ENCODE assay signal across 30 mouse cellular contexts in the genomic region with DNA sequence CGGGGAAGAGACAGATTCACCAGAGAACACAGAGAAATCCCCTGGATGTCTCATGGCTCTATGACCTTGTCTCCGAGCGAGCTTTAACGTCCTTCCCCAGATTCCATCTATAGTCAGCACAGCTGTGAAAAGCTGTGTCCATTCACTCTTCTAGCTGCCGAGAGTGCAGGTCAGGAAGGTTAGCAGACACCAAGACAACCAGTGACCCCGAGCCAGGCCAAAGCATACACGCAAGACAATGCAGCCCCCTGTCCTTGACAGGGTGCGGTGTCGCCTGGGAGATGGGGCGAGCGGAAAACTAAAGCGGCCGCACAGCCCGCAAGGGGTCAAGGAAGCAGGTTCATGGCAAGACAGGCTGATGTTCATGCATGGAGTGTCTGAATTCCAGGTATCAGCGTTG. TPM values are rescaled to one million over a fixed set of nuclear protein-coding genes. Genes with fewer than 3 reads are reported as not detected.
DNase-seq lines count a peak whose midpoint lies in the region; ATAC-seq lines count a peak whose summit lies in the region.
"Had no signal": no experiment of that assay in that cellular context is flagged by ENCODE, and none has a peak within 500 bp of the region (broad histone marks: within the 10 kb centered on the region; RNA-seq: fewer than 3 reads in every experiment).

No protein-coding gene starts in this region.

- no peaks in the 10 kb centered on the region for H3K9me3 ChIP-seq in hindbrain, embryonic 10.5 days
- no peaks in the 10 kb centered on the region for H3K9me3 ChIP-seq in hindbrain, embryonic 13.5 days
- no peaks in the 10 kb centered on the region for H3K9me3 ChIP-seq in neural tube, embryonic 15.5 days (replicated peaks)
- H3K9me3 ChIP-seq in kidney, embryonic 16.5 days (ENCODE audit: low read length), result no peaks in the 10 kb centered on the region
- H3K9me3 ChIP-seq: forebrain, embryonic 13.5 days; limb, embryonic 12.5 days; stomach, embryonic 15.5 days had no signal

- H3K4me2 ChIP-seq in hindbrain, embryonic 13.5 days, result no peak overlapping the region
- no peak overlapping the region for H3K4me2 ChIP-seq in neural tube, embryonic 15.5 days
- no peak overlapping the region for H3K4me2 ChIP-seq in kidney, embryonic 16.5 days (replicated peaks; ENCODE audit: low read depth, low read length)
- H3K4me2 ChIP-seq: forebrain, embryonic 13.5 days; limb, embryonic 12.5 days; liver, embryonic 11.5 days; stomach, embryonic 15.5 days had no signal

- 10% methylated on average over 15 of the region's 15 CpGs for WGBS in hindbrain, embryonic 10.5 days
- 10% methylated on average over 15 of the region's 15 CpGs for WGBS in hindbrain, embryonic 13.5 days
- 27% methylated on average over 15 of the region's 15 CpGs for WGBS in neural tube, embryonic 15.5 days
- WGBS in kidney, embryonic 16.5 days, result 53% methylated on average over 15 of the region's 15 CpGs

- DNase-seq in hindbrain, embryonic 10.5 days (ENCODE audit: low spot score), result peak; percentile 80
- DNase-seq in neural tube, embryonic 10.5 days (ENCODE audit: extremely low spot score, low spot score), result peak; percentile 44
- DNase-seq in embryo, embryonic 11 days, result peak; percentile 64
- DNase-seq: adrenal gland, postnatal 10 days; B cell, adult 2 months; cerebellum, adult 18-20 months; cerebellum, postnatal 25 days; gastrocnemius, adult 2 months; heart, postnatal 10 days; kidney, postnatal 36 days; layer of hippocampus, postnatal 36 days; liver, postnatal 0 days; lung, postnatal 10 days; right cerebral cortex, adult 18-20 months; right cerebral cortex, postnatal 4 days; thymus, adult 18-20 months; thymus, postnatal 36 days had no signal

- peak overlapping the region; percentile 78 for H3K27ac ChIP-seq in hindbrain, embryonic 10.5 days
- H3K27ac ChIP-seq in hindbrain, embryonic 13.5 days, result no peak overlapping the region
- H3K27ac ChIP-seq in neural tube, embryonic 15.5 days (replicated peaks), result no peak overlapping the region
- H3K27ac ChIP-seq in kidney, embryonic 16.5 days (ENCODE audit: low read length), result no peak overlapping the region
- H3K27ac ChIP-seq: forebrain, embryonic 13.5 days; limb, embryonic 12.5 days; stomach, embryonic 15.5 days had no signal

- no peak for ATAC-seq in hindbrain, embryonic 13.5 days (ENCODE audit: low FRiP score)
- no peak for ATAC-seq in neural tube, embryonic 15.5 days (ENCODE audit: low FRiP score)
- no peak for ATAC-seq in erythroblast, adult 5-6 weeks (replicated peaks; ENCODE audit: low FRiP score, poor library complexity, severe bottlenecking)
- ATAC-seq in kidney, embryonic 16.5 days (ENCODE audit: low FRiP score, low TSS enrichment), result no peak
- ATAC-seq: activated CD4-positive, CD25-positive, alpha-beta regulatory T cell, adult 4 months; forebrain, embryonic 13.5 days; intestine, postnatal 0 days; liver, postnatal 0 days; midbrain, embryonic 16.5 days had no signal

- no peaks in the 10 kb centered on the region for H3K36me3 ChIP-seq in hindbrain, embryonic 10.5 days
- H3K36me3 ChIP-seq in hindbrain, embryonic 13.5 days, result no peaks in the 10 kb centered on the region
- H3K36me3 ChIP-seq in neural tube, embryonic 15.5 days, result no peaks in the 10 kb centered on the region
- H3K36me3 ChIP-seq in kidney, embryonic 16.5 days (ENCODE audit: insufficient read depth, low read length), result no peaks in the 10 kb centered on the region
- H3K36me3 ChIP-seq: limb, embryonic 12.5 days; stomach, embryonic 15.5 days had no signal

- peaks cover 86% of the 10 kb centered on the region for H3K4me1 ChIP-seq in hindbrain, embryonic 10.5 days (replicated peaks)
- H3K4me1 ChIP-seq in hindbrain, embryonic 13.5 days (replicated peaks), result peaks cover 37% of the 10 kb centered on the region
- H3K4me1 ChIP-seq in neural tube, embryonic 15.5 days, result peaks cover 7% of the 10 kb centered on the region
- peaks cover 5% of the 10 kb centered on the region; the same call in 1 of the 2 replicates for H3K4me1 ChIP-seq in kidney, embryonic 16.5 days (ENCODE audit: insufficient read depth, low read length)

- 0 out of 2 replicates have a peak overlapping the region, but pooled peaks have one; percentile 3 for H3K4me3 ChIP-seq in hindbrain, embryonic 10.5 days
- H3K4me3 ChIP-seq in hindbrain, embryonic 13.5 days, result no peak overlapping the region
- H3K4me3 ChIP-seq in neural tube, embryonic 15.5 days (replicated peaks), result no peak overlapping the region
- no peak overlapping the region for H3K4me3 ChIP-seq in kidney, embryonic 16.5 days (ENCODE audit: low read length)
- H3K4me3 ChIP-seq: erythroblast, embryonic 14.5 days; forebrain, embryonic 13.5 days; gastrocnemius, adult 2 months; limb, embryonic 12.5 days; stomach, embryonic 15.5 days had no signal

- 0 out of 2 replicates have a peak, but pooled peaks cover 3% of the 10 kb centered on the region for H3K27me3 ChIP-seq in hindbrain, embryonic 10.5 days (ENCODE audit: insufficient read depth, poor library complexity, severe bottlenecking)
- peaks cover 9% of the 10 kb centered on the region; the same call in 1 of the 2 replicates for H3K27me3 ChIP-seq in hindbrain, embryonic 13.5 days
- 0 out of 2 replicates have a peak, but pooled peaks cover 3% of the 10 kb centered on the region for H3K27me3 ChIP-seq in neural tube, embryonic 15.5 days (replicated peaks)
- no peaks in the 10 kb centered on the region for H3K27me3 ChIP-seq in kidney, embryonic 16.5 days (ENCODE audit: insufficient read depth, low read length)
- H3K27me3 ChIP-seq: CH12.LX; forebrain, embryonic 13.5 days; limb, embryonic 12.5 days; stomach, embryonic 15.5 days had no signal

- no peak overlapping the region for H3K9ac ChIP-seq in hindbrain, embryonic 13.5 days
- H3K9ac ChIP-seq in neural tube, embryonic 15.5 days (replicated peaks), result no peak overlapping the region
- H3K9ac ChIP-seq in kidney, embryonic 16.5 days (replicated peaks; ENCODE audit: low read length), result no peak overlapping the region
- H3K9ac ChIP-seq: forebrain, embryonic 13.5 days; limb, embryonic 12.5 days; liver, postnatal 0 days; stomach, embryonic 15.5 days had no signal

RNA-seq across cellular contexts. Expression of a gene that starts 19.6 kb away (rescaled TPM):
- 96.0 and 108 TPM in 2 replicates for polyA plus RNA-seq in hindbrain, embryonic 10.5 days (2016; fragmentation: Nextera tagmentation; extraction: Ambion mirVana)
- polyA plus RNA-seq in hindbrain, embryonic 13.5 days (2015; fragmentation: Nextera tagmentation; extraction: Ambion mirVana), result 18.3 and 19.1 TPM in 2 replicates
- 13.0 and 71.4 TPM in 2 replicates for polyA plus RNA-seq in neural tube, embryonic 15.5 days (2015; fragmentation: Nextera tagmentation; extraction: Ambion mirVana)
- total RNA-seq in erythroblast, adult 5-6 weeks (2015; ENCODE audit: low replicate concordance), result 62.7 and 84.2 TPM in 2 replicates
- total RNA-seq in erythroblast, adult 5-6 weeks (2017; ENCODE audit: low replicate concordance), result 59.2 and 111 TPM in 2 replicates
- polyA plus RNA-seq in kidney, embryonic 16.5 days (2015; fragmentation: Nextera tagmentation; extraction: Ambion mirVana), result 111 and 117 TPM in 2 replicates

RNA-seq across cellular contexts. Expression of a gene that starts 42.7 kb away (rescaled TPM):
- polyA plus RNA-seq in hindbrain, embryonic 10.5 days (2016; fragmentation: Nextera tagmentation; extraction: Ambion mirVana), result 31.7 and 35.3 TPM in 2 replicates
- 15.8 and 20.0 TPM in 2 replicates for polyA plus RNA-seq in hindbrain, embryonic 13.5 days (2015; fragmentation: Nextera tagmentation; extraction: Ambion mirVana)
- 10.9 and 13.4 TPM in 2 replicates for polyA plus RNA-seq in neural tube, embryonic 15.5 days (2015; fragmentation: Nextera tagmentation; extraction: Ambion mirVana)
- total RNA-seq in erythroblast, adult 5-6 weeks (2015; ENCODE audit: low replicate concordance), result not detected in 2 replicates
- 0.17 TPM in 1 of 2 replicates, not detected in the other for total RNA-seq in erythroblast, adult 5-6 weeks (2017; ENCODE audit: low replicate concordance)
- polyA plus RNA-seq in kidney, embryonic 16.5 days (2015; fragmentation: Nextera tagmentation; extraction: Ambion mirVana), result 39.6 and 42.2 TPM in 2 replicates
- polyA plus RNA-seq: activated CD4-positive, CD25-positive, alpha-beta regulatory T cell, adult 4 months had no signal
